Mouse (Mus musculus) retina, embryonic 14.5 days (tissue): ENCODE data around the gene Gm813.

ENCODE experiments used
- DNase-seq: peaks from one replicate; pipeline ENCODE4 v3.0.0-alpha.2; 2015; ENCODE audit warnings: low spot score

Gene Gm813

GRCm38 (mm10) chr16:58604680-58605079 is 12.1 kb downstream of the Gm813 start:
- DNase-seq, result no peak

- no peak for DNase-seq
Observed at GRCm38 (mm10) chr16:58603831-58604230, 12.9 kb downstream of the Gm813 start.

- DNase-seq, result no peak
Observed at GRCm38 (mm10) chr16:58600846-58601245, 15.9 kb downstream of the Gm813 start.

- DNase-seq, result no peak
Observed at GRCm38 (mm10) chr16:58591299-58591698, 25.5 kb downstream of the Gm813 start.

- no peak for DNase-seq
Observed at GRCm38 (mm10) chr16:58589444-58589843, 27.3 kb downstream of the Gm813 start.

- no peak for DNase-seq
Observed at GRCm38 (mm10) chr16:58573949-58574722, 42.6 kb downstream of the Gm813 start.

GRCm38 (mm10) chr16:58570694-58571264 is 46.0 kb downstream of the Gm813 start:
- no peak for DNase-seq
